ENCODE assay signal across 7 mouse cellular contexts in the genomic region with DNA sequence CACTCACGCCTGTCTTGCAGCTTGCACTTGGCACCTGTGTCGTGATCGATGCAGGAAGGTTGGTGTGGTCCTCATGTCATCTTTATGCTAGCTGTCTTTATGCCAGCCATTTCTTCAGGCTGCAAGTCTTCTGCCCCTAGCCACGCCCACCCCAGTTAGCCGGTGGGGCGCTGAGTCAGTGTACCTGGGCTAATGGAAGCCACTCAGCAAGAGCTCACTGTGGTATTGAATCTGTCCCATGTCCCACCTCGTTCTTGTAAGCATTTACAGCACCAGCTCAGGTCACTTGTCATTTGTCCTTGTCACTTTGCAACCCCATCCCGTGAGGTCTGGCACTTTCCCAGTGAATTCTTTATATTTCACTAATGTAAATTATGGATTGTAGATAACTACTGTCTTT. TPM values are rescaled to one million over a fixed set of nuclear protein-coding genes. Genes with fewer than 3 reads are reported as not detected.
DNase-seq lines count a peak whose midpoint lies in the region; ATAC-seq lines count a peak whose summit lies in the region.

No protein-coding gene starts in this region.

- no peak overlapping the region for H3K4me3 ChIP-seq in hindbrain, embryonic 13.5 days
- no peak overlapping the region for H3K4me3 ChIP-seq in hindbrain, embryonic 12.5 days
- no peak overlapping the region for H3K4me3 ChIP-seq in neural tube, embryonic 13.5 days
- no peak overlapping the region for H3K4me3 ChIP-seq in stomach, embryonic 15.5 days (replicated peaks)

- no peak overlapping the region for H3K9ac ChIP-seq in hindbrain, embryonic 13.5 days
- no peak overlapping the region for H3K9ac ChIP-seq in hindbrain, embryonic 12.5 days
- H3K9ac ChIP-seq in neural tube, embryonic 13.5 days, result no peak overlapping the region
- no peak overlapping the region for H3K9ac ChIP-seq in stomach, embryonic 15.5 days

- H3K36me3 ChIP-seq in hindbrain, embryonic 13.5 days, result peaks cover 6% of the 10 kb centered on the region
- peaks cover 11% of the 10 kb centered on the region for H3K36me3 ChIP-seq in hindbrain, embryonic 12.5 days
- H3K36me3 ChIP-seq in neural tube, embryonic 13.5 days, result no peaks in the 10 kb centered on the region
- no peaks in the 10 kb centered on the region for H3K36me3 ChIP-seq in stomach, embryonic 15.5 days

- H3K27ac ChIP-seq in hindbrain, embryonic 13.5 days, result peak overlapping the region; percentile 66
- no peak overlapping the region for H3K27ac ChIP-seq in hindbrain, embryonic 12.5 days
- H3K27ac ChIP-seq in neural tube, embryonic 13.5 days (replicated peaks), result peak overlapping the region; percentile 63
- peak overlapping the region; percentile 62; the same call in 1 of the 2 replicates for H3K27ac ChIP-seq in stomach, embryonic 15.5 days

- H3K27me3 ChIP-seq in hindbrain, embryonic 13.5 days, result no peaks in the 10 kb centered on the region
- no peaks in the 10 kb centered on the region for H3K27me3 ChIP-seq in hindbrain, embryonic 12.5 days
- no peaks in the 10 kb centered on the region for H3K27me3 ChIP-seq in neural tube, embryonic 13.5 days
- H3K27me3 ChIP-seq in stomach, embryonic 15.5 days (replicated peaks), result no peaks in the 10 kb centered on the region

- WGBS in hindbrain, embryonic 13.5 days, result 69% methylated on average over 8 of the region's 8 CpGs
- WGBS in hindbrain, embryonic 12.5 days, result 81% methylated on average over 8 of the region's 8 CpGs
- WGBS in neural tube, embryonic 13.5 days, result 72% methylated on average over 8 of the region's 8 CpGs
- 52% methylated on average over 8 of the region's 8 CpGs for WGBS in stomach, embryonic 15.5 days

- no peak for ATAC-seq in hindbrain, embryonic 13.5 days (ENCODE audit: low FRiP score)
- ATAC-seq in hindbrain, embryonic 12.5 days (ENCODE audit: low FRiP score), result no peak
- no peak for ATAC-seq in neural tube, embryonic 13.5 days (ENCODE audit: low read depth)
- ATAC-seq in stomach, embryonic 15.5 days (ENCODE audit: insufficient read depth, low FRiP score, low read depth), result no peak

- H3K4me2 ChIP-seq in hindbrain, embryonic 13.5 days, result no peak overlapping the region
- no peak overlapping the region for H3K4me2 ChIP-seq in hindbrain, embryonic 12.5 days (replicated peaks)
- no peak overlapping the region for H3K4me2 ChIP-seq in neural tube, embryonic 13.5 days
- H3K4me2 ChIP-seq in stomach, embryonic 15.5 days, result no peak overlapping the region

- DNase-seq in neural tube, embryonic 10.5 days (ENCODE audit: extremely low spot score, low spot score), result no peak
- peak; percentile 51 for DNase-seq in heart, postnatal 4 days
- no peak for DNase-seq in layer of hippocampus, postnatal 36 days

- H3K4me1 ChIP-seq in hindbrain, embryonic 13.5 days (replicated peaks), result peaks cover 62% of the 10 kb centered on the region
- peaks cover 46% of the 10 kb centered on the region for H3K4me1 ChIP-seq in hindbrain, embryonic 12.5 days
- H3K4me1 ChIP-seq in neural tube, embryonic 13.5 days (replicated peaks), result peaks cover 64% of the 10 kb centered on the region
- H3K4me1 ChIP-seq in stomach, embryonic 15.5 days, result peaks cover 36% of the 10 kb centered on the region

- no peaks in the 10 kb centered on the region for H3K9me3 ChIP-seq in hindbrain, embryonic 13.5 days
- H3K9me3 ChIP-seq in hindbrain, embryonic 12.5 days (replicated peaks), result no peaks in the 10 kb centered on the region
- H3K9me3 ChIP-seq in neural tube, embryonic 13.5 days, result no peaks in the 10 kb centered on the region
- H3K9me3 ChIP-seq in stomach, embryonic 15.5 days, result no peaks in the 10 kb centered on the region

RNA-seq across cellular contexts. Expression of a gene that starts 26.9 kb away (rescaled TPM):
- 0.12 and 0.23 TPM in 2 replicates for polyA plus RNA-seq in hindbrain, embryonic 13.5 days (2015; fragmentation: Nextera tagmentation; extraction: Ambion mirVana)
- 0.20 and 0.43 TPM in 2 replicates for polyA plus RNA-seq in hindbrain, embryonic 12.5 days (2016; fragmentation: Nextera tagmentation; extraction: Ambion mirVana)
- 0.10 and 0.25 TPM in 2 replicates for polyA plus RNA-seq in neural tube, embryonic 13.5 days (2015; fragmentation: Nextera tagmentation; extraction: Ambion mirVana)
- 10 to 100 TPM; 13.0 to 16.1 TPM for total RNA-seq in heart, postnatal 4 days (2021)
- polyA plus RNA-seq in stomach, embryonic 15.5 days (2015; fragmentation: Nextera tagmentation; extraction: Ambion mirVana), result 2.7 and 2.8 TPM in 2 replicates
- under 1 TPM; 0.22 to 0.38 TPM for total RNA-seq in layer of hippocampus, postnatal 36 days (2021)

RNA-seq across cellular contexts. Expression of a gene that starts 43.3 kb away (rescaled TPM):
- polyA plus RNA-seq in hindbrain, embryonic 13.5 days (2015; fragmentation: Nextera tagmentation; extraction: Ambion mirVana), result 16.4 and 17.5 TPM in 2 replicates
- polyA plus RNA-seq in hindbrain, embryonic 12.5 days (2016; fragmentation: Nextera tagmentation; extraction: Ambion mirVana), result 21.4 and 22.3 TPM in 2 replicates
- polyA plus RNA-seq in neural tube, embryonic 13.5 days (2015; fragmentation: Nextera tagmentation; extraction: Ambion mirVana), result 16.1 and 16.9 TPM in 2 replicates
- 10 to 100 TPM; 48.0 to 50.8 TPM for total RNA-seq in heart, postnatal 4 days (2021)
- polyA plus RNA-seq in stomach, embryonic 15.5 days (2015; fragmentation: Nextera tagmentation; extraction: Ambion mirVana), result 18.2 and 20.1 TPM in 2 replicates
- total RNA-seq in layer of hippocampus, postnatal 36 days (2021), result 10 to 100 TPM; 32.0 to 33.0 TPM
